Mouse (Mus musculus) gastrocnemius, adult 8-10 months (tissue): Measurements from ENCODE around the gene Cd40. TPM values are rescaled to one million over a fixed set of nuclear protein-coding genes. Genes with fewer than 3 reads are reported as not detected.

Source experiments
- DNase-seq, 2 experiments: peaks; one replicate each; pipeline ENCODE4 v3.0.0; 2022; ENCODE audit warnings: low spot score in 2 of 2
- total RNA-seq, 4 experiments: library from RNA; stranded (reverse); gene quantifications; 2 replicates each; pipeline ENCODE4 v1.2.4; 2022

Gene Cd40
- total RNA-seq, 4 experiments from 2014 or later = 0.27 to 0.83 (median 0.55) TPM

- no peak for DNase-seq
Measured at GRCm38 (mm10) chr2:165100749-165101148, 45.3 kb downstream of the Cd40 start.

- no peak for DNase-seq
Measured at GRCm38 (mm10) chr2:165102920-165103319, 47.5 kb downstream of the Cd40 start.

- no peak for DNase-seq
Measured at GRCm38 (mm10) chr2:165105513-165106079, 50.2 kb downstream of the Cd40 start.

- no peak for DNase-seq
Measured at GRCm38 (mm10) chr2:165106585-165106984, 51.2 kb downstream of the Cd40 start.

- peak; percentile 44 to 47 for DNase-seq
Measured at GRCm38 (mm10) chr2:165112149-165112548, 56.7 kb downstream of the Cd40 start.

GRCm38 (mm10) chr2:165113733-165114132 lies 58.3 kb downstream of the Cd40 start:
- no peak for DNase-seq

GRCm38 (mm10) chr2:165120765-165121164 lies 65.3 kb downstream of the Cd40 start:
- DNase-seq = no peak

GRCm38 (mm10) chr2:165121206-165121840 lies 65.9 kb downstream of the Cd40 start:
- DNase-seq = no peak

Other genes starting within 250 kb of the Cd40 start
- 1 to 10 TPM; 4.7 to 5.3 (median 5.0) TPM for gene Zswim1, start 232.9 kb upstream of the Cd40 start, total RNA-seq
- gene Spata25, start 227.1 kb upstream of the Cd40 start, total RNA-seq = not detected
- 10 to 100 TPM; 51.1 to 55.7 (median 52.7) TPM for gene Ctsa, start 222.8 kb upstream of the Cd40 start, total RNA-seq
- gene Neurl2, start 222.2 kb upstream of the Cd40 start, total RNA-seq = 10 to 100 TPM; 39.0 to 44.4 (median 39.5) TPM
- 10 to 100 TPM in 2 of 4 experiments, 1 to 10 TPM in 2; 8.0 to 19.5 (median 11.9) TPM for gene Pltp, start 197.9 kb upstream of the Cd40 start, total RNA-seq
- gene Pcif1, start 176.3 kb upstream of the Cd40 start, total RNA-seq = 10 to 100 TPM; 24.1 to 31.0 (median 27.2) TPM
- 10 to 100 TPM in 1 of 4 experiments, 1 to 10 TPM in 3; 7.7 to 10.6 (median 8.1) TPM for gene Zfp335, start 143.9 kb upstream of the Cd40 start, total RNA-seq
- gene Mmp9, start 114.8 kb upstream of the Cd40 start, total RNA-seq = under 1 TPM; 0.15 to 0.83 (median 0.58) TPM
- gene Slc12a5, start 94.8 kb upstream of the Cd40 start, total RNA-seq = under 1 TPM; 0.31 to 0.40 (median 0.36) TPM
- 10 to 100 TPM in 3 of 4 experiments, 1 to 10 TPM in 1; 9.0 to 15.5 (median 10.6) TPM for gene Ncoa5, start 20.8 kb upstream of the Cd40 start, total RNA-seq
- gene 1700025C18Rik, start 35.1 kb downstream of the Cd40 start, total RNA-seq = not detected
- under 1 TPM; 0.68 to 0.99 (median 0.95) TPM for gene Cdh22, start 179.2 kb downstream of the Cd40 start, total RNA-seq
- 10 to 100 TPM; 20.6 to 26.6 (median 23.2) TPM for gene Slc35c2, start 232.2 kb downstream of the Cd40 start, total RNA-seq